Mouse (Mus musculus) ES-E14 (cell line): ENCODE results near the gene Aqp7. TPM values are rescaled to one million over a fixed set of nuclear protein-coding genes. Genes with fewer than 3 reads are reported as not detected.

Source experiments
- DNase-seq: peaks from one replicate; pipeline ENCODE4 v3.0.0-alpha.2; 2013; ENCODE audit warnings: low read depth, low spot score
- H3K27ac ChIP-seq: 2 replicates; pipeline ENCODE4 v1.5.1; 2012; ENCODE audit warnings: low read depth, mild to moderate bottlenecking, low read length, moderate library complexity, mixed read lengths; ENCODE audit not compliant: poor library complexity, insufficient read depth, severe bottlenecking
- H3K36me3 ChIP-seq: 2 replicates; pipeline ENCODE4 v1.6.1; 2012; ENCODE audit warnings: mild to moderate bottlenecking, low read length, moderate library complexity, mixed read lengths; ENCODE audit not compliant: control insufficient read depth, poor library complexity, insufficient read depth, severe bottlenecking
- H3K4me1 ChIP-seq, 2 experiments: fragments of 150-350 bp in 1 of 2; sonication (generic) in 1 of 2; 2 replicates each; pipeline ENCODE4 v1.6.1; 2012; ENCODE audit warnings: low read length in 2 of 2, mild to moderate bottlenecking in 1 of 2, mixed read lengths in 1 of 2; ENCODE audit not compliant: control insufficient read depth in 2 of 2, insufficient read depth in 2 of 2, poor library complexity in 1 of 2
- H3K4me3 ChIP-seq, 2 experiments: fragments of 150-350 bp in 1 of 2; sonication (generic) in 1 of 2; 2 replicates each; pipeline ENCODE4 v1.5.1; 2012; ENCODE audit warnings: low read length in 2 of 2, low read depth in 1 of 2, mild to moderate bottlenecking in 1 of 2, mixed read lengths in 1 of 2; ENCODE audit not compliant: insufficient read depth in 1 of 2, poor library complexity in 1 of 2, severe bottlenecking in 1 of 2
- H3K9ac ChIP-seq: 2 replicates; pipeline ENCODE4 v1.6.1; 2012; ENCODE audit warnings: low read depth, mild to moderate bottlenecking, low read length, mixed read lengths; ENCODE audit not compliant: poor library complexity, insufficient read depth, severe bottlenecking
- H3K9me3 ChIP-seq: fragments of 150-350 bp; sonication (generic); 2 replicates; pipeline ENCODE4 v1.6.1; 2012; ENCODE audit warnings: low read depth, mild to moderate bottlenecking, low read length; ENCODE audit not compliant: control insufficient read depth, insufficient read depth
- CHD2 ChIP-seq: IDR thresholded peaks from 2 replicates; pipeline ENCODE4 v1.6.1; 2014; ENCODE audit warnings: mild to moderate bottlenecking, low read depth, low read length, inconsistent platforms
- HCFC1 ChIP-seq: IDR thresholded peaks from 2 replicates; pipeline ENCODE4 v1.6.1; 2012; ENCODE audit warnings: low read length, inconsistent platforms, borderline replicate concordance; ENCODE audit not compliant: insufficient read depth
- MAFK ChIP-seq: IDR thresholded peaks from 2 replicates; pipeline ENCODE4 v1.6.1; 2014; ENCODE audit warnings: mild to moderate bottlenecking, low read depth, low read length, inconsistent platforms; ENCODE audit not compliant: insufficient read depth
- ZC3H11A ChIP-seq: IDR thresholded peaks from 2 replicates; pipeline ENCODE4 v1.6.1; 2012; ENCODE audit warnings: low read depth, mild to moderate bottlenecking, inconsistent platforms, low read length, borderline replicate concordance
- ZNF384 ChIP-seq: IDR thresholded peaks from 2 replicates; pipeline ENCODE4 v1.6.1; 2012; ENCODE audit warnings: low read depth, low read length, inconsistent platforms
- in situ Hi-C, 2 experiments: fragments of 600-800 bp; cut with MboI; formaldehyde crosslinking; loops; one replicate each; pipeline ENCODE4 v1.15.1; 2025; ENCODE audit warnings: low sequenced_read_pairs in 2 of 2, inconsistent platforms in 1 of 2; ENCODE audit not compliant: unreplicated experiment in 2 of 2
- total RNA-seq: library from RNA; depleted of rRNA; stranded (reverse); fragments of 300-350 nt; gene quantifications from 2 replicates; pipeline ENCODE4 v1.2.3, GENCODE M21; 2012

Gene Aqp7
- total RNA-seq, 1 experiment = not detected

DNA sequence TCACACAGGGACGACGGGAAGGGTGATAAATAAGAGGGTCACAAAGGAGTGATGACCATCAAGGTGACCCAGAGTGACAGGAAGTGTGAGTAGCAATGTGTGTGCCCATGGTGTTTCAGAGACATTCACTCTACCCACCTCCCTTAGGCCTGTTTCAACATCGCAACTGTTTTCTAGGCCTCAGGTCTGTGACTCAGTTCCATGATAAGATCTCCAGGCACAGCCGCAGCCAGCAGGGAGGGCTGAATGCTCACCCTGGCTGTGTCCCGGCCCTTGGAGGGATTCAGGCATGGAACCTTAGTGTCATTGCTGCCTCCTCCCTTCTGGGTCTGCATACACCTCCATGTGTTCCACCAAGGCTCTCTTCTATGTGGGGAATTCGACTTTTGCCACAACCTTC lies 30.8 kb upstream of the Aqp7 start:
- in situ Hi-C loops = no loop called here
- Histone ChIP-seq H3K4me3 (no peak overlapping the region), H3K27ac (no peak overlapping the region), H3K9ac (no peak overlapping the region), H3K9me3 (no peaks in the 10 kb centered on the region), H3K4me1 (peaks cover 0 to 7% of the 10 kb centered on the region in 2 experiments; a peak in 3 of 4 replicates), H3K36me3 (no peaks in the 10 kb centered on the region)
- TF ChIP-seq MAFK (no peak), ZC3H11A (no peak), CHD2 (no peak), HCFC1 (no peak), ZNF384 (no peak)
- DNase-seq = no peak

DNA sequence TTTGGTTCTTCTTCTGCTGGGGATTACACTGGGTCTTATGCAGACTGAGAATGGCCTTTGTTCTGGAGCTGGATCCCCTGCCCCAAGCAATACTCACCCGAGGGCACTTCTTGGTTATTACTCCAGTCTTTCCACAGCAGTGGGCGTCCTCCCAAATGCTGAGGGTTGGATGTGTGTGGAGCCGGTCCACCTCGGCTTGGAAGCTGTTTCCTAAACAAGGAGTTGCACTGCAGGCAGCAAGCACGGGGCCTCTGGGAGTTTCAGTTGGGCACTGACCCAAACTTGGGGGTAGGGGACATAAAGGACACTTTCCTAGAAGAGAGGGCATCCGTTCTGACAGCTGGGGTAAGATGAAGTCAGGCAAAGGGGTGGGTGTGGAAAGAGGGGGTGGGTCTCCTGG lies 26.5 kb upstream of the Aqp7 start:
- TF ChIP-seq ZC3H11A = no peak
- TF ChIP-seq CHD2 = no peak
- TF ChIP-seq ZNF384 = no peak
- TF ChIP-seq HCFC1 = no peak
- TF ChIP-seq MAFK = no peak
- H3K4me3 ChIP-seq = no peak overlapping the region
- in situ Hi-C loops = no loop called here
- no peaks in the 10 kb centered on the region for H3K36me3 ChIP-seq
- no peaks in the 10 kb centered on the region for H3K9me3 ChIP-seq
- no peak overlapping the region for H3K9ac ChIP-seq
- H3K4me1 ChIP-seq = peaks cover 0 to 7% of the 10 kb centered on the region in 2 experiments; a peak in 3 of 4 replicates
- no peak for DNase-seq
- no peak overlapping the region for H3K27ac ChIP-seq

DNA sequence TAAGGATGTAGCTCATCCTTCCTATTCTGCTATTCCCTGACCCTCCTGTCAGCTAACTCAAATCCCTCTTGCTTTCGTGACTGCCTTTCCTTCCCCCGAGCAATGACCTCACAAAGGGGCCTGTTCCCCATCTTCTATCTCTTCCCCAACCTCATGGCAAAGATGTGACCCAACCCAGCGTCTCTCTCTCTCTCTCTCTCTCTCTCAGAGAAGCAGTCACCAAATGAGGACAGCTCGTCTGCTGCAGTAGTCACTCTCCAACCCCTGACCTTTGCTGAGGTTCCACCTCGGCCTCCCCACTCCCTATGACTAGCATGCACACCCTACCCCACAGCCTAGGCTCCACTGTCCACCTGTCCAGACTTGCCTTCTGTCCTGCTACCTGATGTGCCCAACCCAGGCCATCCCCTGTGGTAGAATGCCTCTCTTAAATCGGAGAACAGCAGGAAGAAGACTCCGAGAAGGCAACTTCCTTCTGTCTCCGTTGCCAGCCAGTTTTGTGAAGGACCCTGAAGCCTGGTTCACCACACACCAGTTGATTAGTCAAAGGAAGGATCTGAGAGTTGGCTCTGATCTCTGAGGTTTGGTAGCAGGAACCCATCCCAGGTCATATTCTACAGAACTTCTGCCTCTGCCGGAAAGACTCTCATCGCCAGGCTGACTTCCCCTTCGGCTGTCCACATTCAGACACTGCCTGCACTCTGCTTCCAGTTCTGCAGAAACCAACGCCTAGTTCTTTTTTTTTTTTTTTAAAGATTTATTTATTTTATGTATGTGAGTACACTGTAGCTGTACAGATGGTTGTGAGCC lies 25.3 kb upstream of the Aqp7 start:
- in situ Hi-C loops = no loop called here

DNA sequence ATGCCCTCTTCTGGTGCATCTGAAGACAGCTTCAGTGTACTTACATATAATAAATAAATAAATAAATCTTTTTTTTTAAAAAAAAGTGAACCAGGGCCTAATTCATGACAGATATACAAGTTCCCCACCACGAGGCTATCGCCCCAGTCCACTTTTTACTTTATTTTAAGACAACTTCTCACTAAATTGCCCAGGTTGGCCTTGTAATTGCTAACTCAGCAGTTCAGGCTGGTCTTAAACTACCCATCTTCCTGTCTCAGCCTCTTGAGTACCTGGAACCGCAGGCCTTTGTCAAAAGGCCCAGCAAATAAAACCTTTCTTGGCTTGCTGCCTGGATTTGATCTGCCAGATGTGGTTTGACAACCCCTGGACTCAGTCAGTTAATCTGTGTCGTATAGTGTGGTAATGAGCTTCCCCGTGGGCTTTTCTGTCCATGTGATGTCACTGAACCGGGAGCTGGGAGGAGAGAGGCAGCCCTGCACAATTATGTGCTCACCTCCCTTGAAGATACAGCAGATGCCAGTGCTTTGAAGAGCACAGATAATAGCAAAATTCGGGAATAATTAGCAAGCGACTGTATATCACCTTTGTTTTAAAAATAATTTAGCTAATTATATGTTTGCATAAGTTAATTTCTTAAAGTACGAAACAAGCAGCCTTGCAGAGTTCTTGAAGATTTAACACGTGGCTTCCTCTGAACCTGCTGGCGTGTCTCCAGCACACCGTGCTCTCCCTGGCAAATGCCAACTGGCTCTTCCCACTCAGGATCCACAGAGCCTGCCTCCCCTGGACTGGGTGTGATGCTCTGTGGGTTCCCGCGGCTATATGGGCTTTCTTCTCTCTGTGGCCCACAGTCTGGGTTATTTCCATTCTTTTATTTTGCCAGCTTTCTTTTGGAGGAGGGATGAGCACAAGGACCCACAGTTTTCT lies 23.8 kb upstream of the Aqp7 start:
- in situ Hi-C loops = no loop called here
- Histone ChIP-seq H3K9ac (no peak overlapping the region), H3K4me3 (no peak overlapping the region), H3K9me3 (no peaks in the 10 kb centered on the region), H3K36me3 (no peaks in the 10 kb centered on the region), H3K4me1 (peaks cover 2 to 9% of the 10 kb centered on the region in 2 experiments; a peak in 3 of 4 replicates), H3K27ac (no peak overlapping the region)
- DNase-seq = no peak
- TF ChIP-seq ZC3H11A = no peak
- TF ChIP-seq MAFK = peak; percentile 72; the same call in 1 of the 2 replicates

More for the DNA sequence above, 25.3 kb upstream of the Aqp7 start:
- no peak overlapping the region for H3K4me3 ChIP-seq
- no peak for DNase-seq
- peaks cover 0 to 7% of the 10 kb centered on the region in 2 experiments; a peak in 3 of 4 replicates for H3K4me1 ChIP-seq
- no peaks in the 10 kb centered on the region for H3K36me3 ChIP-seq
- H3K27ac ChIP-seq = no peak overlapping the region
- no peaks in the 10 kb centered on the region for H3K9me3 ChIP-seq
- no peak overlapping the region for H3K9ac ChIP-seq
- TF ChIP-seq ZNF384 (no peak), MAFK (no peak), CHD2 (no peak), HCFC1 (no peak), ZC3H11A (no peak)
